Mouse (Mus musculus): ENCODE measurements around the gene Llph. TPM values are rescaled to one million over a fixed set of nuclear protein-coding genes. Genes with fewer than 3 reads are reported as not detected.
A peak's percentile ranks its signal among the peaks of the same experiment; 100 is the strongest.

The Llph gene
- total RNA-seq, 2 experiments from 2014 or later: 15.0 to 16.1 TPM

DNA sequence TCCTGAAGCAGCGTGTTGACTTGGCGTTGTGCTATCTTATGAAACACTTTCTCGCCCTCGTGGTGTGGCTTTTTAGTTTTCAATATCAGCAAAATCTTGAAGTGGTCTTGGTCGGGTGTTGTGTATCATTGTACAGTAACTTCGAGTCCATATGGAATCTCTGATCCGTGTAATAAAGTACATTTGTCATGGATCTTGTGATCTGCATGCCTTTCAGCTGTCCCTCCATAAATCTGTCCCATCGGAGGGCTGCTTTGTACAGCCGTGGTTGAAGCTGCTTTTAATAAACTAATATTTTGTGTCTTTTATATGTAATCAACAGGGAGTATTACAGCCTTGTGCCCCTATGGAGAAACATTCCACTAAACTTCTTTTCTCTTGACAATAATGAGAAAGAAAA, 10.0 kb downstream of the Llph start:
- TF ChIP-seq CTCF (conservative IDR thresholded peaks at IDR 0.05): no peak
- H3K27ac ChIP-seq: no peak overlapping the region
- DNase-seq (ENCODE audit: low spot score in 2 of 2): no peak
- H3K4me3 ChIP-seq: no peak overlapping the region

DNA sequence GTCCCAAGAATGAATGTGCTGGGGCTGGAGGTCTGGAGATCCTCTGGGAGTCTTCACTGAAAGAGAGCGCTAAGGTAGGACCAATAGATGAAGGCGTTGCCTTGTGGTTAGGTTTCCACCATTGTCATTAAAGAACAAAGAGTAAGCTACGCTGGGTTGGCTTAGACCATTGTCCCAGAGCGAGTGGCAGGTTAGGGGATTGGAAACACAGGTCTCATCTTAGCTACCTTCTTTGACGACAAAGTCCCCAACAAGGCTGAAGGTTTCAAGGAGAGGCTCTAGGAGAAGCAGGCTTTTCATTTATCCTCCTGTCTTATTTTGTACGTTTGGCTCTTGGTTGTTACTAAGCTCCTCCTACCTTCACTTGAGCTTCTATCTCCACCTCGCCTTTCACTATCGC, 11.4 kb downstream of the Llph start:
- H3K4me3 ChIP-seq: no peak overlapping the region
- no peak for TF ChIP-seq CTCF (conservative IDR thresholded peaks at IDR 0.05)
- no peak overlapping the region for H3K27ac ChIP-seq
- DNase-seq (ENCODE audit: low spot score in 2 of 2): no peak

DNA sequence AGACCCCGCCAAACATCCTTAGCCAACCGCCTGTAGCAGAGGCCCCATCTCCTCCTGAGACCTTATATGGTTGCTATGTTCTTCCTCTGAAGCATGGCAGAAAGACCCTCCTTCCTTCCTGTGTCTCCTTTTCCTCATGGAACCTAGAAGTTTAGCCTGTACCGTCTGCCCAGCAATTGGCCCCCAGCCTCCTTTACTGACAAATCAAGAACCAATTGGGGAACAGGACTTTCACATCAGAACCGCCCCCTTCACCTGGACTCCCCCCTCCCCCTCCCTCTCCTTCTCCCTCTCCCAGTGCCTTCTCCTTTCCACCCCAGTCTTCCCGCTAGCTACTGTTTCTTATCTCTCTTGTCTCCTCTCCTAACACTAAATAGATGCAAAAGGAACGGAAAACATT, 12.6 kb downstream of the Llph start:
- DNase-seq (ENCODE audit: low spot score in 2 of 2): no peak
- TF ChIP-seq CTCF (conservative IDR thresholded peaks at IDR 0.05): no peak
- H3K4me3 ChIP-seq: no peak overlapping the region
- no peak overlapping the region for H3K27ac ChIP-seq

DNA sequence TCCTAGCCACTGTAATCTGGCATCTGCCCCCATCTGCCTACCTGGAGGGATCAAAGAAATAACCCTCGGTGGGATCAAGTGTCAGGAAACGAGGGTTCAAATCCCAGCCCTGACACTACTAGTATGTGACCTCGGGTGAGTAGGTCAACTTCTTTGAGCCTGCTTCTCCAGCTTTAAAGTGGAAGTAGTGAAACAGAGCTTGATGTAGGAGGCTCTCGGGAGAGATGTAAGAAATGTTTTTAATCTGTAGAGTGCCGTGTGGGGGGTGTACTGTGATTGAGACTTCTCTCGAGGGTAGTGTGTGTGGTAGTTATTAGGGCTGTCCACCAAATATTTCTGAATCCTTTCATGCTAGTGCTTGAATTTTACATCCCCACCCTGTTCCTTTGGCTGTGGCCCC, 15.6 kb downstream of the Llph start:
- Histone ChIP-seq H3K4me3 (no peak overlapping the region), H3K27ac (no peak overlapping the region)
- no peak for DNase-seq (ENCODE audit: low spot score in 2 of 2)
- no peak for TF ChIP-seq CTCF (conservative IDR thresholded peaks at IDR 0.05)

DNA sequence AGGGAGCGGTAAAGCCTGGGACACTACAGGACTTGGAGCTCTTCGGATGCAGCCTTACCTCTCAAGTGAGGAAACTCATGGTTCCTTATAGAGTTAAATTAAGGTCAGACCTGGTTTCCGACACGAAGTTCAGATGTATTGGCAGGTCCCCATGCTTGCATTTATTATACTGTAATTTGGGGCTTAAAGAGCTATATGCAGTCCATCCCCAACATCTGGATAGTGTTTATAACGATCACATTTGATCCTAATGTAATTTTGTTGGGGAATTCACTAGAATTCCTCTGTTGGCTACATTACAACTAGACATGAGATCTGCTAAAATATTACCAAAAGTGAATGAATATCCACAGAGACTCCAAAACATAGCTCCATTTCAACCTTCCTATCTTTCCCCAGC, 18.8 kb downstream of the Llph start:
- Histone ChIP-seq H3K27ac (no peak overlapping the region), H3K4me3 (no peak overlapping the region)
- no peak for TF ChIP-seq CTCF (conservative IDR thresholded peaks at IDR 0.05)
- no peak for DNase-seq (ENCODE audit: low spot score in 2 of 2)

DNA sequence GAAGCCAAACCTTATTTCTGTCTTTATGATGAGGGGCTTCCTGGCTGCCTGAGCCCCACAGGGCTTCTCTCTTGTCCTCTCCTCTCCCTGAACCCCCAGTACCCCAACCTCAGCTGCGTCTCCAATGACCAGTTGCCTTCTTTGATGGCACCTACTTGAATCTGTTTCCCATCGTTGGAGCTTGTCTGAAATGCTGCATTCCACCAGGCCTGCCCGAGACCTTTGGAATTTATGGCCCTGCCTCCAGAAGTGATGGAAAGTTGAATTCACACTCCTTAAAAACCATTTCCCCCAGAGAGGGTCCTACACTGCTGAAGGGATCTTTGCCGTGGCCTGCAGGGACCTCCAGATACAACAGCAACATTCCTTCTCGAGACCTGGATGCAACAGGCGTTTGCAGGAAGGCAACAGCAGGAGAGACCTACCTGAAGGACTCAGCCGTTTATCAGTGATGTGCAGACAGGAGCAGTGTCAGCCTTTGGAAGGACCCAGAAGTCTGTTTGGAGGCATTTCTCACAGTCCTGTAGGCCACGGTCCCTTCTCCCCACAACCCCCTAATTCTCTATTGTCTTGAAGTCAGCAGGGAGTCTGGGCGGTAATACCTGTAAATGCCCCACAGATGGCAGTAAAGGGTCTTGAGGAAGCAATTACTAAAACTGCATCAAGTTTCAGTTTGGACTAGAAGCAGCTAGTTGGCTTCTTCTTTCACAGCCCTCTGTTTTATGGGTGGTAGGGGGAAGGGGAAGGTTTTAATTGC, 20.3 kb downstream of the Llph start:
- TF ChIP-seq CTCF (conservative IDR thresholded peaks at IDR 0.05): peak; percentile 85
- peak; percentile 43 to 44 for DNase-seq (ENCODE audit: low spot score in 2 of 2)
- H3K27ac ChIP-seq: no peak overlapping the region

DNA sequence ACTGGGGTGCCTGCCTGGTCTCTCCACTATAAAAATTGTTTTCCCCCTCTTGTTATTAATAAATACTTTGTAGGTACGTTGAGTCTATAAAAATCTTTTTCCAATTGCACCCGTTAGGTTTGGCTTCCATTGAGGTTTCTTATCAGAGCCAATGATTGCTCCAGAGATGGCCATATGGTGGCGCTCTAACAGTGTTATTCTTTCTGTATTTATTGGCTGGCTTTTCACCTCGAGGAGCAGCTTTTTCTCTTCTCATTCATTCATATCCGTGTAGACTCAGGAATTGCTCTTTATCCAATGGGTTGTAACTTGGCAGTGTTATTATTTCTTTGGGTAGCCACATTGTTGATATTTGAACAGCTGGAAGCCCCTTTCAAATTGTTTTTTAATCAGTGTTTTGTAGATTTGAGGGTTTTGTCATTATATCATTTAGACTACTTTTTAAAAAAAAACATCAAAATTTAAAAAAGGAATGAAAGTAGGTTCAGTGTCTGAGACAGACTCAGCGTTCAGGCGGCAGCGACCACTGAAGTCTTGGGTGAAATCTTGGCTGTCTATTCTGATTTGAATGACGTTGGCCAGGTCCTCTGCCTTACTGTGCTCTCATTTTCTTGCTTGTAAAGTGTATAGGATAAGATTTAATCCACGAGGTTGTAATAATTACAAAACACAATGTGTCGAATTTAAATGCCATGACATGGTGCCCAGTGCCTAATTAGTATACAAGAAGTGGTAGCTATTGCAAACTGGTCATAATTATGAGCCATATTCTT, 24.2 kb downstream of the Llph start:
- no peak overlapping the region for H3K27ac ChIP-seq
- peak; percentile 48 for TF ChIP-seq CTCF (conservative IDR thresholded peaks at IDR 0.05)
- DNase-seq (ENCODE audit: low spot score in 2 of 2): no peak
- no peak overlapping the region for H3K4me3 ChIP-seq

More for the DNA sequence above, 20.3 kb downstream of the Llph start:
- no peak overlapping the region for H3K4me3 ChIP-seq

DNA sequence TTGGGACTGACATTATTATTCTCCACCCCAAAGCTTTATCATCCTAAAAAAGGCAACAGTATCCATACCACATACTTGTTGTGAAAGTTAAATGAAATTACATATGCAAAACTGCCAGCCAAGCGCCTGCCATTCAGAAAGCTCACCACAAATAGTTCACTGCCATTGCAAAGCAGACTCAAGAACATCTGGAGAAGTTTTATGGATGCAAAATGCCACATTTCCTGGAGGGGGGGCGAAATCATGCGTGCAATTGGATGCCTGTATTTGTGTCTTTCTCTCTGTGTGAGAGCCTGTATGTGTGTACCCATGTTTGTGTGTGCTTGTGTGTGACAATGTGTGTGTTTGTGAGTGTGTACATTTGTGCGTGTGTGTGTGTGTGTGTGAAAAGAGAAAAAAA, 24.9 kb downstream of the Llph start:
- no peak for TF ChIP-seq CTCF (conservative IDR thresholded peaks at IDR 0.05)
- H3K27ac ChIP-seq: no peak overlapping the region
- DNase-seq (ENCODE audit: low spot score in 2 of 2): no peak
- H3K4me3 ChIP-seq: no peak overlapping the region

DNA sequence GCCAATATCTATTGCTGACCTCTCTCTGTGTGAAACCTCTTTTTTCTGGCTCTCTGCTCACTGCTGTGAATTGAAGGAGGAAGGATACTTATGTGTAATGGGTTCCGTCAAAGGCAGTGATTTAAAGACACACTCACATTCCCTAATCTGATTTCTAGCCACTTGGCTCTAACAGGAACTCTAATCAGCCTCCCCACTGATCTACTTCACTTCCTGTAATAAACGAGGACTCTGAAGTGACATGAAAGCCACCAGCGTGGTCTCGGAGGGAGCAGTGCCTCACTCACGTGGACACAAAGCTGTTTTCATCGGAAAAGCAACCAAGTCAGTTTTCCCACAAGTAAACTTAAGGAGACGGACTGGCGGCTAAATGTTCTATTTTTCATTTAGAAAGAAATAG, 25.9 kb downstream of the Llph start:
- H3K4me3 ChIP-seq: no peak overlapping the region
- H3K27ac ChIP-seq: no peak overlapping the region
- DNase-seq (ENCODE audit: low spot score in 2 of 2): no peak
- no peak for TF ChIP-seq CTCF (conservative IDR thresholded peaks at IDR 0.05)

DNA sequence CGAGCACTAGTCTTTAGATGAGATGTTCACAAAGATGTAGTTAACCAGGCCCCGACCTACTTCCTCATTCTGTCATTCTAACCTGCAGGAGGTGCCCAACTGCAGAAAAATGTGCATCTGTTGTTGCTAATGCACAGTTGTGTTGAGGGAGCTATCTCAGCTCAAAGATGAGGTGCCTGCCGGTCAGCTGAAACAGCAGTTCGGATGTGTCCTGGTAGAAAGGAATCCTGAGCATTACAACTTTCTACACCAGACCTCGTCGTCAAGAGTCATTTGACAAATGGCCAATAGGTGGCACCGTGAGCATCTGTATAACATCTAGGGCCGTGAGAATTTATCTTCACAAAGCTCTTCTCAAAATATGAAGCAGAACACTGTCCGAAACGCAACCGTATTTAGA, 30.4 kb downstream of the Llph start:
- TF ChIP-seq CTCF (conservative IDR thresholded peaks at IDR 0.05): peak; percentile 81
- no peak overlapping the region for H3K27ac ChIP-seq

DNA sequence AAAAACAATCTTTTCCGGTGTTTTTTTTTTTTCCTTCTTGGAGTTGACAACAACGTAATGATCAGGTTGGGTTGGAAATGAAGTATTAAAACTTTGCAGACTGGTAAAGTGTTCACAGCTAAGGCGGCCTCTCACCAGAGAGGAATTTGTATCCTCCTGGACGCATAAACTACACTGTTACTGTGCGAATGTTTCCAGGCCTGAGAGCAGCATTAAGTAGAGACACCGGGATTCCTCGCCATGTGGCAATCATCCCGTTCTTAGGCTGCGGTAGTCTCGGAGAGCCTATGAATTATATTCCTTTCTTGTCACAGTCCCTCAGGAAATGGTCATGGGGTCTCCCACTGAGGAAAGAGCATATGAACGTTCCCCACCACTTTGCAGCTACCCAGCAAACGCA, 40.9 kb downstream of the Llph start:
- DNase-seq (ENCODE audit: low spot score in 2 of 2): no peak

More for the DNA sequence above, 30.4 kb downstream of the Llph start:
- peak; percentile 19 to 55 for DNase-seq (ENCODE audit: low spot score in 2 of 2)
- H3K4me3 ChIP-seq: no peak overlapping the region

DNA sequence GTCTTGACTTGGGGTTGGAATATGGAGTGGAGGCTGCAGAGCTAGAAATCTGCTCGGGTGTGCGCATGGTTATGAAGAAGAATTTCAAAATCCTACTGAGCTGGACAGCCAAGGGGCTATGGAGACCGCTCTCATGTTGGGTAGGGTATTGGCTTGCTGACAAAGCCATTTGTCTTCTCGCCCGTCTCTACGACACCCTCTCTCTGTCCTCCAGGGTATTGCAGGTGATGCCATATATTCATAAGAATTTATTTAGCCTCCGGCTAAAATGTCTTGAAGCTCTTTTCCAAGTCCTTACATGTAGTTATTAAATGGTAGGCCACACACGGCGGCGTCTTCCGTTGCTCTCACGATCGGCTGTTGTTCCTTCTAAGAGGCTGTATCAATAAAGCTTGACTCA, 43.1 kb downstream of the Llph start:
- Histone ChIP-seq H3K4me3 (no peak overlapping the region), H3K27ac (no peak overlapping the region)
- TF ChIP-seq CTCF (conservative IDR thresholded peaks at IDR 0.05): peak; percentile 41
- DNase-seq (ENCODE audit: low spot score in 2 of 2): no peak

More for the DNA sequence above, 40.9 kb downstream of the Llph start:
- no peak overlapping the region for H3K27ac ChIP-seq
- no peak overlapping the region for H3K4me3 ChIP-seq
- no peak for TF ChIP-seq CTCF (conservative IDR thresholded peaks at IDR 0.05)

DNA sequence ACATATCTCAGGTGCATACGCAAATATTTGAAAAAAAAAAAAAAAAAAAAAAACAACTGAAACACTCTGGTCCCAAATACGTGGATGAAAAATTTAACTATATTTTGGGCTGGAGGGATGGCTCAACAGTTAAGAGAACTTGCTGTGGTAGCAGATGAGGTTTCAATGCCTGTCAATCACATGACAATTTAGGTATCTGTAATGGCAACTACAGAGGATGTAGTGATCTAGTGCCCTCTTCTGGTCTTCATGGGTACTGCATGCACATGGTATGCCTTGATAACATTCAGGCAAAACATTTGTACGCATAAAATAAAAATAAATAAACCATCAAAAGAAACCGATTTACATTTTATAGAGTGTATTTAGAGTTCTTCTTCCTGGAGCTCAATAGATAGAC, 43.9 kb downstream of the Llph start:
- DNase-seq (ENCODE audit: low spot score in 2 of 2): peak in 1 of 2 experiments; percentile 58
- TF ChIP-seq CTCF (conservative IDR thresholded peaks at IDR 0.05): peak; percentile 91
- H3K4me3 ChIP-seq: no peak overlapping the region
- no peak overlapping the region for H3K27ac ChIP-seq

DNA sequence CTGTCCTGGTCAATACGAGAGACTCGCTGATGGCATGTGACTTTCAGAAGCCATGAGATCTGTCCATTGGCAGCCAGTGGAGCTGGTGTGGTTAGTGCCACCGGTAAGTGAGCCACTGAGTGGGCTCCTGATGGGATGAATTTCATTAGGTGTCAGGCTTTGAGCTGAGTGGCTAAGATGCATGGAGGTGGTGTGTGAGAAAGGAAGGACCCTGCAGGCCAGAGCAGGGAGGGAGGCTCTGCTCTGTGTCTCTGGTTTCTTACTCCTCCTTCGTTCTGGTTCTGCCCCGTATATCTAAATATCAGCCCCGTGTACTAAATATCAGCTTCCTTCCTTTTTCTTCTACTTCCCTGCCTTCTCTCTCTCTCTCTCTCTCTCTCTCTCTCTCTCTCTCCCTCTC, 44.4 kb downstream of the Llph start:
- Histone ChIP-seq H3K4me3 (no peak overlapping the region), H3K27ac (no peak overlapping the region)
- no peak for DNase-seq (ENCODE audit: low spot score in 2 of 2)
- TF ChIP-seq CTCF (conservative IDR thresholded peaks at IDR 0.05): no peak

All from layer of hippocampus, adult 2 months (tissue).